Mouse (Mus musculus) myocyte (in vitro differentiated cells): ENCODE measurements around the gene Acsf2.

Source experiments
- CEBPB ChIP-seq: IDR thresholded peaks from 2 replicates; pipeline ENCODE4 v1.6.1; 2011; ENCODE audit warnings: mild to moderate bottlenecking, moderate library complexity; ENCODE audit not compliant: poor library complexity, insufficient read depth, severe bottlenecking
- E2F4 ChIP-seq: IDR thresholded peaks from one replicate; pipeline ENCODE4 v1.6.1; 2011; ENCODE audit warnings: mild to moderate bottlenecking, control low read depth, moderate library complexity; ENCODE audit not compliant: insufficient read depth
- MAX ChIP-seq: IDR thresholded peaks from one replicate; pipeline ENCODE4 v1.6.1; 2011; ENCODE audit warnings: low read depth, mild to moderate bottlenecking, control low read depth
- MYOD1 ChIP-seq, 3 experiments: IDR thresholded peaks; one replicate each; pipeline ENCODE4 v1.6.1; 2011; ENCODE audit warnings: control low read depth in 2 of 3, low read depth in 2 of 3, mild to moderate bottlenecking in 2 of 3, moderate library complexity in 1 of 3; ENCODE audit not compliant: insufficient read length in 2 of 3, control insufficient read depth in 1 of 3
- MYOG ChIP-seq, 3 experiments: IDR thresholded peaks; one replicate each; pipeline ENCODE4 v1.6.1; 2011; ENCODE audit warnings: control low read depth in 2 of 3, low read depth in 2 of 3, mild to moderate bottlenecking in 2 of 3; ENCODE audit not compliant: insufficient read length in 2 of 3, control insufficient read depth in 1 of 3, insufficient read depth in 1 of 3
- POLR2A ChIP-seq: IDR thresholded peaks from one replicate; pipeline ENCODE4 v1.6.1; 2011; ENCODE audit warnings: low read depth, mild to moderate bottlenecking, control low read depth, moderate library complexity; ENCODE audit not compliant: insufficient read length
- POLR2AphosphoS2 ChIP-seq: IDR thresholded peaks from one replicate; pipeline ENCODE4 v1.6.1; 2011; ENCODE audit warnings: low read depth, control low read depth; ENCODE audit not compliant: insufficient read length
- REST ChIP-seq: IDR thresholded peaks from one replicate; pipeline ENCODE4 v1.6.1; 2011; ENCODE audit warnings: mild to moderate bottlenecking, control low read depth, moderate library complexity; ENCODE audit not compliant: insufficient read depth, insufficient read length
- USF1 ChIP-seq: IDR thresholded peaks from one replicate; pipeline ENCODE4 v1.6.1; 2011; ENCODE audit warnings: low read depth, mild to moderate bottlenecking, control low read depth, moderate library complexity

GRCm38 (mm10) chr11:94610744-94611740 is 9.4 kb upstream of the Acsf2 start:
- no peak for TF ChIP-seq E2F4
- TF ChIP-seq CEBPB = no peak
- TF ChIP-seq MAX = no peak
- no peak for TF ChIP-seq POLR2A
- TF ChIP-seq MYOG (IDR thresholded peaks at IDR 0.05; ENCODE audit: control insufficient read depth in 1 of 3, insufficient read depth in 1 of 3, insufficient read length in 2 of 3, low read depth in 2 of 3) = no peak
- no peak for TF ChIP-seq MYOD1 (IDR thresholded peaks at IDR 0.05; ENCODE audit: control insufficient read depth in 1 of 3, insufficient read length in 2 of 3, low read depth in 2 of 3)
- no peak for TF ChIP-seq USF1
- TF ChIP-seq POLR2AphosphoS2 = no peak
- TF ChIP-seq REST = no peak
